Mouse (Mus musculus) thymus, postnatal 10 days (tissue): ENCODE measurements around the gene Krt17.
"Not testable (repeated sequence)": the region's sequence is repeated elsewhere in the genome, so short reads cannot be mapped to it uniquely, and the experiment has no call there.

Experiments
- DNase-seq, 2 experiments: peaks; one replicate each; pipeline ENCODE4 v3.0.0; 2021; ENCODE audit warnings: low spot score in 2 of 2

Gene Krt17

GRCm38 (mm10) chr11:100262058-100262980 lies 1.5 kb upstream of the Krt17 start:
- DNase-seq: no peak

DNA sequence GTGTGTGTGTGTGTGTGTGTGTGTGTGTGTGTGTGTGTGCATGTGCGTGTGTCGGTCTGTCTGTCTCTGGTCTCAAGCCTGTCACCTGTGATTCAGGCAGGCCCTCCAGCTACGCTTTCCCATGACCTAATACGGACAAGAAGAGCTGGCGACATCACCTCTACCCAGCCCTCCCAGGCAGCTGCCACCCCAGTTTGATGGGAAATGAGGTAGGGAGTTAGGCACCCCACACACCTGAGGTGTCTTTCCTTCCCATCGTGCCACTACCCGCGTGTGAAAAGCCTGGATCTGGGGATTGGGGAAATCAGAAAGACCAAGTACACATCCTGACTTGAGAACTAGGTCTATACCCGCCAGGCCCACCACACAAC lies 391 bp upstream of the Krt17 start:
- DNase-seq: no peak

DNA sequence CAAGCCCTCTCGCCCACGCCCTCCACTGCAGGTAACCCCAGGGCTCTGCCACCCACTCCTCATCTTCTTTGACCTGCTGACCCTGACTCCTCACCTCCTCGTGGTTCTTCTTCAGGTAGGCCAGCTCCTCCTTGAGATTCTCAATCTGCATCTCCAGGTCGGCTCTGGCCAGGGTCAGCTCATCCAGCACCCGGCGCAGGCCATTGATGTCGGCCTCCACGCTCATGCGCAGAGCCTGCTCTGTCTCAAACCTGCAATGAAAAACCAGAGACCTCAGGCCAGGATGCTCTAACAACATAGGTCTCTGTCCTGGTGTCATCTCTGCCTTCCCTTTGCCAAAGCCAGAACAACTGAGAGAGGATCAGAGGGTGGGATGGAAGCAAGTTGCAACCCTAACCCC lies 1.8 kb downstream of the Krt17 start:
- DNase-seq: no peak

DNA sequence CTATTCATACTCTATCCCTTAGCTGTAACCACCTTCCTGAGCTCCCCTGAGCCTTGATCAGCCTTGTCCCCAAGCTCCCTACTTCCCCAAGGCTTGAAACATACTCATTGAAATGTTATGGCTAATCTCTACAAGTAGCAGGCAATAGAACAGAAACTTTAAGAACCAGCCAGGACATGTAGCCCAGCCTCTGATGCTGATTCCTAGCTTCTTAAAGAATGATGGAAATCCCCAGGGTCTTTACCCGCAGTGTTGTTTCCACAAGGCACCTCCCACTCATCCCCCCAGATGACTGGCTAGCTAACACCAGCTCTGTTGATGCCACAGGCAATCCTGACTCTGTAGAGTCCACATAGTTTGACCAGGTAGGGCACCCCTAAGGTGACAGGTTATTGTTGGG lies 2.9 kb downstream of the Krt17 start:
- DNase-seq: no peak

DNA sequence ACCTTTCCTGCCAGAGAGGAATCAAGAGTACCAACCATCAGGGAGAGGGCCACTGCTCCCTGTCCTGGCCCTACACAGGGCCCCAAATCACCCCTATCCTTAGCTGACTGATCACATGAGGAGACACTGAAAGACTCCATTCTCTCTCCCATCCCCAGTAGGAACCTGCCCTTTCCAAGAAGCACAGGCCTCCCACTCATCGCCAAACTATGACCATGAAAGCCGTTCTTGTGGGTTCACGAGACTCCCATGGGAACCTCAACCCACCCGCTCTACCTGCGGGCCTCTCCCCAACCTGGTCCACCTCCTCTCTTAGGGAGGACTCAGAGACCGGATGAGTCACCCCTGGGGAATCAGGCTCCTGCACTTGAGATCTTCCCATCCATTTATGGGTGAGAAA lies 5.3 kb downstream of the Krt17 start:
- DNase-seq: no peak

DNA sequence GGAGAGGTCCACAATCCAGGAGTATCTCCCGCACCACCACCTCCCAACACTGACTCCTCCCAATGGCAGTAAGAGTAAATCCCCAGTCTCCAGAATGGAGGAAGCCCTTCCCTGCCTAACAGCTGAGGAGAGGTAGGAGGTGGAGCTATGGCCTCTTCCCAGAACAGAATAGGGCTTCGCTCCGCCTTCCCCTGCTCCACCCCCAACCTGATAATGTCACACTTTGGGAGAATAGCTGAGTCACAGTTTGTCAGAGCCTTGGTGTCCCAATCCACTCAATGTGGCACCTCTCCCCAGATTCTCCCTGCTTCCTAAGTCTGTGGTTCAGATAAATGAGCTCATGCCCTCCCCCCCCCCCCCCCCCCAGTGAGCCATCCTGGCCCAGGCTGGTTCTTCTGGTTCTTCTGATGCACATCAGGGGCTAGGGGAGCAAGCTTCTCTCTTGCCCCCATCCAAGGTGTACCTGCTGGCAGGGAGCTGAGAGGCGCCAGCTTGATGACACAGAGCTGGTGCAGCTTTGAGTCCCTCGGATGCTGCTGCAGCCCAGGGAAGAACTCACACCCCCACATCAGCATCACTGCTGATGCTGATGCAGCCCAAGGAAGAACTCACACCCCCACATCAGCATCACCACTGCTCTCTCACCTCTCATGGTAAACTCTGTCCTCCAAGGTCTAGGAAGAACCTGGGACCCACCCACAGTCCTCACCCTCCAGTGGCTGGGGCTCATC lies 6.3 kb downstream of the Krt17 start:
- no peak for DNase-seq

- DNase-seq: no peak
Measured at GRCm38 (mm10) chr11:100248852-100249465, 11.9 kb downstream of the Krt17 start, which contains the start of gene Krt16. Krt16 (minus strand) TSS chr11:100248902.

DNA sequence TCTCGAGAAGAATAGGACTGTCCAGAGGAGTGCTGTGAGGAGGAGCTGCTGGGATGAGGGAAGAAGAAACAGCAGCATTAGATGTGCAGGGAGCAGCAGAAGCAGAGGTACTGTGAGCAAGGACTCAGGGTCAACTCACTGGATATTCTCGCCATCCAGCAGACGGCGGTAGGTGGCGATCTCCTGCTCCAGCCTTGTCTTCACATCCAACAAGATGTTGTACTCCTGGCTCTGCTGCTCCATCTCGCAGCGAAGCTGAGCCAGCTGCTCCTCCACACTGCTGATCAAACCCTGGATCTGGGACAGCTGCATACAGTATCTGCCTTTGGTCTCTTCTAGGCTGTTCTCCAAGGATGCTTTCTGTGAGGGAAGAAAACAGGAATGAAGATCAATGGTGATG lies 14.4 kb downstream of the Krt17 start:
- DNase-seq: not testable (repeated sequence)

DNA sequence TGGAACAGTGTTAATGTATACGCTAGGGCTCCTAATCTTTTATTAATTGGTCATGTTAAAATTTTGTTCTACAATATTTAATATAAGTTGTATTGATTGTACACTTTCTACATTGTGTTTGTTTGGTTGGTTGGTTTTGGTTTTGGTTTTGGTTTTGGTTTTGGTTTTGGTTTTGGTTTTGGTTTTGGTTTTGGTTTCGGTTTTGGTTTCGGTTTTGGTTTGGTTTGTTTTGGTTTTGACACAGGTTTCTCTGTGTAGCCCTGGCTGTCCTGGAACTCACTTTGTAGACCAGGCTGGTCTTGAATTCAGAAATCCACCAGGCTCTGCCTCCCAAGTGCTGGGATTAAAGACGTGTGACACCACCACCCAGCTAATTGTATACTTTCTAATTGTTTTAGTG lies 20.6 kb downstream of the Krt17 start:
- not testable (repeated sequence) for DNase-seq

DNA sequence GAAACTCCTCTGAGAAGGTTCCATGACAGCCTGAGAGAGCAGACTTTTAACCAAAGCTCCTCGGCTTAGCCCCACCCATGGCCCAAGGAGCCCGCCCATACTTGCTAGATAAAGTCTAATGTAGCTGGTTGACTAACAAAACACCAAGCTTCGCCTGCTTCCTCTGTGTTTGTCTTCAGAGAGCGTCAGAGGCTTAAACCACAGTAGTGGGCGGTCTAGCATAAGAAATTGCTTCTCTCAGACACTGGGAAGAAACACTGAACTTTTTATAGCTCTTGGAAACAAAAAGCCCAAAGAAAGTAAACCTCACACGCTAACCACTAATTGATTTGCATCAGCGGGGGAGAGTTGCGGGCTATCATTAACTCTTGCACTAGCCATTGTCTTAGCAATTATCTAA lies 39.1 kb downstream of the Krt17 start:
- DNase-seq: no peak

GRCm38 (mm10) chr11:100219304-100219703 lies 41.5 kb downstream of the Krt17 start:
- no peak for DNase-seq

- DNase-seq: no peak
Measured at GRCm38 (mm10) chr11:100208542-100208941, 52.3 kb downstream of the Krt17 start.

GRCm38 (mm10) chr11:100207498-100207897 lies 53.3 kb downstream of the Krt17 start, which contains the start of gene Krt14:
Krt14 (minus strand) TSS chr11:100207548.
- DNase-seq: no peak
